Mouse (Mus musculus): ENCODE results near the gene Aspscr1.

DNA sequence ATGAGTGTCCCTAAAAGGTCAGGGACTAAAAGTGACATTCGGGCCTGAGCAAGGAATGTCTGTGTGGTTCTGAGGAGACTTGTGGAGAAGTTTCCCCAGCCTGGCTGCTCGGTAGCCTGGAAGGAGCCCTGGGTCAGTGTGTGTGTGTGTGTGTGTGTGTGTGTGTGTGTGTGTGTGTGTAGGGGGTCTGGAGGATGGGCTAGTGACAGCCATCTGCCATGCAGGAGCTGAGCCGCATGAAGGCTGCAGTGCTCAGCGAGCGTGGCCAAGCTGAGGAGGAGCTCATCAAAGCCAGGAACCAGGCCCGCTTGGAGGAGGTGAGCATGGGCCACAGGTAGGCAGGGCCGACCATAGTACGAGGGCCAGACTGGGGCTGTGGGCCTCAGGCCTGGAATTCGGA is 46.5 kb downstream of the Aspscr1 start:
- TF ChIP-seq MAX (IDR thresholded peaks at IDR 0.05; ENCODE audit: low read depth) (no peak), USF1 (IDR thresholded peaks at IDR 0.05; ENCODE audit: low read depth) (no peak), POLR2A (IDR thresholded peaks at IDR 0.05; ENCODE audit: insufficient read length, low read depth) (no peak), CEBPB (IDR thresholded peaks at IDR 0.05; ENCODE audit: insufficient read depth, poor library complexity, severe bottlenecking) (no peak), SRF (IDR thresholded peaks at IDR 0.05; ENCODE audit: control insufficient read depth, insufficient read length, low read depth) (no peak), MYOD1 (IDR thresholded peaks at IDR 0.05; ENCODE audit: control insufficient read depth in 1 of 3, insufficient read length in 2 of 3, low read depth in 2 of 3) (no peak), E2F4 (IDR thresholded peaks at IDR 0.05; ENCODE audit: insufficient read depth) (no peak), TCF3 (IDR thresholded peaks at IDR 0.05; ENCODE audit: insufficient read length, low read depth) (no peak)

Measured in myocyte (in vitro differentiated cells).